Mouse (Mus musculus): ENCODE data around the gene Borcs5.

- no peak for TF ChIP-seq USF1 (IDR thresholded peaks at IDR 0.05; ENCODE audit: low read depth, low read length)
- no peak for TF ChIP-seq CTCF (conservative IDR thresholded peaks at IDR 0.05 in 1 of 2, IDR thresholded peaks at IDR 0.05 in 1 of 2; ENCODE audit: low read depth in 2 of 2, low read length in 2 of 2)
- no peak for TF ChIP-seq USF2 (conservative IDR thresholded peaks at IDR 0.05; ENCODE audit: low read depth, low read length)
- no peak for TF ChIP-seq MYC (IDR thresholded peaks at IDR 0.05; ENCODE audit: low read depth, low read length)
- TF ChIP-seq CHD2 (IDR thresholded peaks at IDR 0.05; ENCODE audit: low read length) = no peak
- TF ChIP-seq JUND (conservative IDR thresholded peaks at IDR 0.05; ENCODE audit: low read depth, low read length) = no peak
- no peak for TF ChIP-seq ELF1 (IDR thresholded peaks at IDR 0.05; ENCODE audit: low read depth, low read length)
- no peak for TF ChIP-seq UBTF (IDR thresholded peaks at IDR 0.05; ENCODE audit: low read depth, low read length)
- TF ChIP-seq POLR2A (IDR thresholded peaks at IDR 0.05; ENCODE audit: low read depth, low read length) = no peak
Observed at GRCm38 (mm10) chr6:134669179-134669865, 30.0 kb downstream of the Borcs5 start.
